Mouse (Mus musculus): ENCODE data around the gene Zbtb4. TPM values are rescaled to one million over a fixed set of nuclear protein-coding genes. Genes with fewer than 3 reads are reported as not detected.
A peak's percentile ranks its signal among the peaks of the same experiment; 100 is the strongest.
"Not testable (repeated sequence)": the region's sequence is repeated elsewhere in the genome, so short reads cannot be mapped to it uniquely, and the experiment has no call there.

Gene Zbtb4
- 10 to 100 TPM; 41.7 to 44.7 TPM for total RNA-seq (2021)
- long read RNA-seq, experiment 1, partial matches to known transcripts = 0 of 12 reads
- long read RNA-seq, experiment 1, other reads (novel, unspliced or antisense) = 12 of 12 reads
- long read RNA-seq, experiment 2, partial matches to known transcripts = 1 of 3 reads
- long read RNA-seq, experiment 2, other reads (novel, unspliced or antisense) = 2 of 3 reads

DNA sequence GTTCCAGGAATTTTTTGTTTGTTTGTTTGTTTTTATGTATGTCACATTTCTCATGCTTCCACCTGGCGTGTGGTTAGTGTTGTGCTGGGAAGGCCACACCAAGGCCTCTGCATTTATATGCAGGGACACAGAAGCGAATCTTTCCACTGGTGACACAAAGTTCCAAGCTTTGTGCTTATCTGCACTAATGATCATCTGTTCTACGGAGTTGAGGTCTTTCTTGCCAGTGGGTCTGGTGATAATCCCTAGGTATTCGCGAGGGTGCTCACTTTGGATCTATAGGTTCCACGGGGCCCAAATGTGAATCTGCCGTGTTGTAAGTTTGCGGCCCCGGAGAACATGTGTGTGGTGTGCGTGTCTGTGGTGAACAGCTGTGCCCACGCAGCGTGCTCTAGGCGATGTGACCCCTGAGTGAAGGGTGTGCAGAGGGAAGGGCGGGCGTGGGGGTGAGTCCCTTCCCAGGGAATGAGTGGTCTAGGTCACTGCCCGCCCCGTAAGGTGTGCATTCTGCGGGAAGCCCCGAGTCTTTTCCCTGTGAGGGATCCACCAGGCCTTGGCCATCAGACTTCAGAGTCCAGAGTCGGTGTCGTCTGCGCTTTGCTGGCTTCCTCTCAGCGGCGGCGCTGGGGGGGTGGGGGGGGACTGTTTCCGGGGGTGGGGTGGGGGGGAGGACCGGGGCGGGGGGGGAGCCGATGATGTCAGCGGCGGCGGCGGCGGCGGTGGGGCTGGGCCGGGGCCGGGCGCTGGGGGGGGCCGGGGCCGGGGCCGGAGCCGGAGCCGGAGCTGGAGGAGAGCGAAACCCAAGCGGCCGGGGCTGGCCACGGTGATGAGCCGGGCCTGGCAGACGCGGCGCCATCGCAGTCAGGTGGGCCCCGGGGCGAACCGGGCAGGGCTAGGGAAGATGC lies at the start of gene Zbtb4:
TSS of gene Zbtb4 (plus strand) at position 692 of the 905 bp plus-strand sequence.
- peak; percentile 53 to 76 for DNase-seq

DNA sequence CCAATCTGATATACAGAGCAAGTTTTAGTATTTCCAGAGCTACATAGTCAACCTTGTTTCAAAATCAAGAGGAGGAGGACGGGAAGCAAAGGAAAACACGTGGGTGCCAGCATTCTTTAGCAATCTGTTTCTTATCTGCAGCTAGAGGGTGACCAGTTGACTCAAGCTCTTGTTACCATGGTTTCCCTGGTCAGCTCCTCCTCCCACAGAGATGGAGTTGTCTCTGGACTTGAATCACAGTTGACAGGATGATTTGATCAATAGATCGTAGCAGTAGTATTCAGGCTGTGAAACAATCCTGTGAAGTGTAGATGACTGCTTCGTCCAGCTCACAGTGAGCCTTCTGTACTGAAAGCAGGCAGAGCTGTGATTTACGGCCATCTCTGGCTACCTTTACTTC lies 49.8 kb upstream of the Zbtb4 start:
- DNase-seq = peak in 1 of 2 experiments; percentile 60

- no peak for DNase-seq
Observed at GRCm38 (mm10) chr11:69716953-69717352, 48.8 kb upstream of the Zbtb4 start.

DNA sequence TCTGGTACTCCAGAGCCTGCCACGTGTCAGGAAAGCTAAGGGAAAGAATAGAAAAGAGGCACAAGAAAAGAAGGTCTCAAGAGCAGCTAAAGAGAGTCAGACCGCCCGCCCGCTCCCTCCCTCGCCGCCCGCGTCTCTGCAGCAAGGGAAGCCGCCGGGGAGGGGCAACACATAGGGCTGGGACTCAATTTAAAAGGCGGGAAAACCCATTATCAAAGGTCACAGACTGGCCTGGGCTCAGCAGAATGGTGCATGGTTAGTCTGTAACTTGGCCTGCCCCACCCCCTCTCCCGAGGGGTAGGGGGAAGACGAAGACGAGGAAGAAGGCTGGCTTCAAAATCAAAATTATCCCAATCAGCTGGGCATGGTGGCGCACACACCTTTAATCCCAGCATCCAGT lies 47.1 kb upstream of the Zbtb4 start:
- DNase-seq = no peak

- no peak for DNase-seq
Observed at GRCm38 (mm10) chr11:69719423-69719822, 46.3 kb upstream of the Zbtb4 start.

DNA sequence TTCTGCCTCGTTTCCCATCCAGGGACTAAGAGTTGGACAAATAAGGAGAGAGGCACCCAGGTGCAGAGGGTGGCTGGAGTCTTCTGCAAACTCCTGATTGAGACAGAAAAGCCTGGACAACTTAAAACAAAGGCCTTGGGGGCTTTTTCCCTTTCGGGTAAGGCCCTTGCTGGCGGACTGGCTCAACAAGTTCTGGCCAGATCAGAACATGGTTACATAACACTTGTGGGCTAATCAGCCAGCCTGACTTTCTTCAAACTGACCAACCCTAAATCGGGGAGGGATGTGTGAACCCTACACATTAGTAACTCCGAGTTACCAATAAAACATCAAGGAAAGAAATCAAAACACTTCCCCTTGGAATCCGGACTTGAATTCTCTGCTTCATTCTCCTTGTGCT lies 44.9 kb upstream of the Zbtb4 start:
- DNase-seq = peak in 1 of 2 experiments; percentile 11

DNA sequence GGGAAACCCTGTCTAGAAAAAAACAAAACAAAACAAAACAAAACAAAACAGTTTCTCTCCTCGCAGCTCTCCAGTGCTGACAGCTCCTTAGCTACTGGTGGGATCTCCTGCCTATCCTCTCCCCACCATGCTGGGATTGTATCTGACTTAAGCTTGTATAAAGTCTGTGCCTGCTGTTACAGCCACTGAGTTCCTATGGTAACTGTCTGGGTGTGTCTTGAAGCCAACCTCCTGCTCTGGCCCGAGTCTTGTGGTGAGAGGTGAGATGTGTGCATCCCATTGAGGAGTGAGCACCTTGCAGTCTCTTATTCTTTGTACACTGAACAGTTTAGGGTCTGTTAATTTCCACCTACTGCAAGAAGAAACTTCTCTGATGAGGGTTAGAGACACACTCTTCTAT lies 42.6 kb upstream of the Zbtb4 start:
- no peak for DNase-seq

DNA sequence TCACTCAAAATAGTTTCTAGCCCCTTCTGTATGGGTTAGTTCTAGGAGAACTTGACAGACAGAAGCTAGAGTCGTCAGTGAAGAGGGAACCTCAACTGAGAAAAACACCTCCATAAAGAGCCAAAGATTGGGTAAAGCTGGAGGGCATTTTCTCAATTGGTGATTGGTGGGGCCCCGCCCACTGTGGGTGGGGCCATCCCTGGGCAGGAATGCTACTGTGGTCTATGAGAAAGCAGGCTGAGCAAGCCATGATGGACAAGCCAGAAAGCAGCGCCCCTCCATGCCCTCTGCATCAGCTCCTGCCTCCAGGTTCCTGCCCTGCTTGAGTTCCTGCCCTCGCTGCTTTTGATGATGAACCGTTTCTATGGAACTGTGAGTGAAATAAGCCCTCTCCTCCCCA lies 39.8 kb upstream of the Zbtb4 start:
- no peak for DNase-seq

- DNase-seq = peak; percentile 43 to 73
Observed at GRCm38 (mm10) chr11:69729063-69729462, 36.6 kb upstream of the Zbtb4 start.

GRCm38 (mm10) chr11:69731408-69731807 lies 34.3 kb upstream of the Zbtb4 start:
- DNase-seq = not testable (repeated sequence)

DNA sequence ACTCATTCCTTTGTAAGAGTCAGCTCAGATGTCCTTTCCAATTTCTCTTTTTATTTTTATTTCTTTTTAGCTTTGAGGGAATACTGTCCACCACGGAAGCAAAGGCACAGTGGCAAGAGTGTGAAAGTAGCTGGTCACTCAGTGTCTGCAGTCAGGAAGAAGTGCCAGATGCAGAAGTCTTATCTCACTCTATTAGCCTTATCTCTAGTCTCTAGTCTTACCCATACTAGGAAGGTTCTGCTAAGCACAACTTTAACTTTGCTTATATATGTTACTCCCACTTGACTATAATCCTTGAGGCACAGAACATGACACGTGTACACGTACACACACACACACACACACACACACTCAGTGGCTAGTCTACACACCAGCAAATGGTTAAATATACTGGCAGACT lies 14.1 kb upstream of the Zbtb4 start:
- DNase-seq = no peak

DNA sequence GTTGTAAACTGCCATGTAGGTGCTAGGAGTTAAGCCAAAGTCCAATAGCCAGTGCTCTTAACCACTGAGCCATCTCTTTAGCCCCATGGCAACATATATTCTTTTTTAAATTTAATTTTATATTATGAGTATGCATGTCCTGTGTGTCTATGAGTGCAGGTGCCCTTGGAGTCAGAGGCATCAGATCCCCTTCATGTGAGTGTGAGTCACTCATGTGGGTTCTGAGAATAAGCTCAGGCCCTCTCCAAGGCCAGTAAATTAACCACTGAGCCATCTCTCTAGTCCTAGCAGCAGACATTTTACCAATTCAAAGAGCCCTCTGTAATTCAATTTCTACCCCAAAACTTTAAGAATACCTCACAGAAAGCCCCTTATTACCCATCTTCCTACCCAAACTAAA lies 13.0 kb upstream of the Zbtb4 start:
- DNase-seq = no peak

GRCm38 (mm10) chr11:69754233-69754632 lies 11.5 kb upstream of the Zbtb4 start:
- no peak for DNase-seq

- DNase-seq = peak; percentile 63 to 80
Observed at GRCm38 (mm10) chr11:69754701-69755100, 11.0 kb upstream of the Zbtb4 start.

DNA sequence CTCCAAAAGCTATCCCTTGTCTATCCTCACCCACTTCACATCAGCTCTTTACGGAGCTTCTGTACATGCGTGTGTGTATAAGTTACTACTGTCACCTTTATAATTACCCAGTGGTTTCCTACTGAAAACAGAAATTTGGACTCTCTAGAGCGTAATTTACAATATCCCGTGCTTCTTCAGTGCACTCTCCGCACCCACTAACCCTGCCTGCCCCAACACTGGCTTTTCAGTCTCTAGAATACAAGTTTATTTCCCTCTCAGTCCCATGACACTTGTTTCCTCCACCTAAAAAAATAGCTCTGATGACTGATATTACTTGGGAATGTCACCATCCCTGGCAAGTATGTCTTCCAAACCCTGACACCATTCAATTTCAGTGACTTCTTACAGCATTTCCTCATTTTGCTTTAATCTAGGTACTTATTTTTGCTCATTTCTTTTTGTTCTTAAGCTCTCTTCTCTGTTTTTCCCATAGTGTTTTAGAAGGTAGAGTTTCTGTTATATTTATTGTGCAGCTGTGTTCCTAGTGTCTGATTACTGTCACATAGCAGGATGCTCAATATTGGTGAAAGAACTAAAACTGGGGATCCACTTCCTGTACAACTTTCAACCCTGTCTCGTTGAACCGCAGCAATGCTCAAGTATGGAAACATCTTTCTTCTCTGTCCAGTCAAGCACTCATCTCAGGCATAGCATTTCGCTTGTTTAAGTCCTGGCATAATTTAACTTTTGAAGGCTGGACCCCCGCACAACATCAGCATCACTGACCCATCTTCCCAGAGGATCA lies 8.2 kb upstream of the Zbtb4 start:
- no peak for DNase-seq

- peak; percentile 98 to 99 for DNase-seq
Observed at GRCm38 (mm10) chr11:69758090-69758456, 7.6 kb upstream of the Zbtb4 start.

GRCm38 (mm10) chr11:69758478-69758970 lies 7.2 kb upstream of the Zbtb4 start, which contains the start of gene Polr2a:
Gene Polr2a, minus strand, starts transcription at chr11:69758637.
- DNase-seq = peak; percentile 98 to 99

DNA sequence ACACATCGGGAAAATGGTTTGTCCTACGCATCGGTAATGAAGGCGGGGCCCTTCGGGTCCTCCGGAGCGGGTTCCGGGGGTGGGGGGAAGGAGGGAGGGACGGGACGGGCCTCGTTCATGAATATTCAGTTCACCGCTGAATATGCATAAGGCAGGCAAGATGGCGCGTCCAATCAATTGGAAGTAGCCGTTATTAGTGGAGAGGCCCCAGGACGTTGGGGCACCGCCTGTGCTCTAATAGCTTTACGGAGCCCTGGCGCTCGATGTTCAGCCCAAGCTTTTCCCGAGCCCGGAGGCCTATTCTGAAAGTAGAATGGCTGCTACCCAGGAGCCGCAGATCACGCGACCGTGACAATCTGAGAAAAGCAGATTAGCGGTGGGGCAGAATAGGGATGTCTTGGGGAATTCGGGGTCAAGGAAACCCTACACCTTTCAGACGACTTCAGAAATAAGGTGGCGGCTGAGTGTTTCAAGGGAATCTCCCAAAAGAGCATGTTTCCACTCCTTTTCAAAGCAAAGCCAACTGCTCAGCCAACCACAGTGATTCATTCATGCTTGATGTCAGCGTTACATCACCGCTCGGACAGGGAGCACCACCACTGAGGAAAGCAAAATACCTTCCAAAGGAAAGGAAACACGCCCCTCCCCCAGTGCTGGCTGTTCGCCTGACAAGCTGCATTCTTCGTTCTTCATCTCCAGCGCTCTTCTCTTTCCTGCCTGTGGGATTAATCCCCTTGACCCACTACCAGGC lies 6.6 kb upstream of the Zbtb4 start:
- DNase-seq = peak; percentile 92 to 96

- DNase-seq = no peak
Observed at GRCm38 (mm10) chr11:69760160-69760900, 5.4 kb upstream of the Zbtb4 start.

DNA sequence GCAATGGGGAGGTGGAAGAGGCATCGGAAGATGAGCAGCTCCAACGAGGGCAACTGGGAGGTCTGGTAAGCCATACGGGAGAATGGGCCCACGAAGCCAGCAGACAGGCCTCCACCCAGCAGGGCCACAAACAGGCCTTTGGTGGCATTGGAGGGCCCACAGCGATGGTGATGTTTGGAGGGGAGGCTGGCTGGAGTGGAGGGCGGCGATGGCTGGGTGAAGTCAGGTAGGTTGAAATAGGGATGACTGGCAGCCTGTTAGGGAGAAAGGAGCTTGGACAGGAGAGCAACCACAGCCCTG lies 4.9 kb upstream of the Zbtb4 start:
- no peak for DNase-seq

GRCm38 (mm10) chr11:69761868-69762267 lies 3.8 kb upstream of the Zbtb4 start, which contains the start of gene Slc35g3:
Gene Slc35g3, minus strand, starts transcription at chr11:69761968.
- no peak for DNase-seq

Data from heart, adult 18-20 months (tissue).